Mouse (Mus musculus) spleen, adult 2 months (tissue): ENCODE measurements around the gene Iqgap2. TPM values are rescaled to one million over a fixed set of nuclear protein-coding genes. Genes with fewer than 3 reads are reported as not detected.

Source experiments
- DNase-seq, 2 experiments: peaks; one replicate each; pipeline versions ENCODE4 v3.0.0 to v3.0.0-alpha.2; 2012 to 2021; ENCODE audit warnings: low spot score in 2 of 2, low read depth in 1 of 2
- H3K27ac ChIP-seq: fragments of 200-500 bp; 2 replicates; pipeline ENCODE4 v1.5.1; 2012; ENCODE audit warnings: low read length, inconsistent platforms; ENCODE audit not compliant: insufficient read depth
- H3K27me3 ChIP-seq: fragments of 200-500 bp; 2 replicates; pipeline ENCODE4 v1.6.1; 2012; ENCODE audit warnings: mild to moderate bottlenecking, moderate library complexity, low read length, inconsistent platforms; ENCODE audit not compliant: control insufficient read depth, insufficient read depth
- H3K36me3 ChIP-seq: fragments of 200-500 bp; 2 replicates; pipeline ENCODE4 v1.6.1; 2012; ENCODE audit warnings: mild to moderate bottlenecking, low read length, inconsistent platforms; ENCODE audit not compliant: control insufficient read depth, insufficient read depth
- H3K4me1 ChIP-seq: fragments of 200-500 bp; 2 replicates; pipeline ENCODE4 v1.6.1; 2011; ENCODE audit warnings: inconsistent platforms; ENCODE audit not compliant: control insufficient read depth, insufficient read depth, insufficient read length
- H3K4me3 ChIP-seq: fragments of 200-500 bp; 2 replicates; pipeline ENCODE4 v1.5.1; 2011; ENCODE audit warnings: mild to moderate bottlenecking, inconsistent platforms; ENCODE audit not compliant: insufficient read depth, insufficient read length; ENCODE audit errors: extremely low read depth
- CTCF ChIP-seq: fragments of 200-500 bp; IDR thresholded peaks from 2 replicates; pipeline ENCODE4 v1.5.1; 2011; ENCODE audit warnings: mild to moderate bottlenecking, inconsistent platforms; ENCODE audit not compliant: insufficient read depth, insufficient read length, insufficient replicate concordance; ENCODE audit errors: extremely low read depth
- POLR2A ChIP-seq: fragments of 200-500 bp; IDR thresholded peaks from 2 replicates; pipeline ENCODE4 v1.6.1; 2011; ENCODE audit warnings: low read depth, low read length, inconsistent platforms
- WGBS: fragments of 180-500 bp; shearing (Covaris S2); methylation state at CpG from one replicate; pipeline ENCODE4 v1.1.7; 2018; 5-methylcytosine and 5-hydroxymethylcytosine counted together
- polyA plus RNA-seq: library from polyadenylated mRNA; depleted of rRNA; stranded (reverse); fragments of >200 nt; gene quantifications from 2 replicates; pipeline ENCODE4 v1.2.3, GENCODE M21; 2012

The Iqgap2 gene
- polyA plus RNA-seq, 1 experiment = 2.1 TPM

- no peaks in the 10 kb centered on the region for H3K4me1 ChIP-seq
- 95% methylated on average over 25 of the region's 25 CpGs for WGBS
Measured at GRCm38 (mm10) chr13:95604288-95604687, 287.4 kb downstream of the Iqgap2 start.

GRCm38 (mm10) chr13:95599833-95600359 is 291.8 kb downstream of the Iqgap2 start:
- WGBS = 73% methylated on average over 3 of the region's 3 CpGs
- TF ChIP-seq POLR2A = no peak
- TF ChIP-seq CTCF = no peak
- no peak overlapping the region for H3K27ac ChIP-seq

More at GRCm38 (mm10) chr13:95604288-95604687, 287.4 kb downstream of the Iqgap2 start:
- H3K27ac ChIP-seq = no peak overlapping the region
- H3K4me3 ChIP-seq = no peak overlapping the region
- H3K27me3 ChIP-seq = no peaks in the 10 kb centered on the region; the same call in 1 of the 2 replicates
- DNase-seq = no peak
- H3K36me3 ChIP-seq = no peaks in the 10 kb centered on the region
- TF ChIP-seq POLR2A = no peak
- no peak for TF ChIP-seq CTCF

DNA sequence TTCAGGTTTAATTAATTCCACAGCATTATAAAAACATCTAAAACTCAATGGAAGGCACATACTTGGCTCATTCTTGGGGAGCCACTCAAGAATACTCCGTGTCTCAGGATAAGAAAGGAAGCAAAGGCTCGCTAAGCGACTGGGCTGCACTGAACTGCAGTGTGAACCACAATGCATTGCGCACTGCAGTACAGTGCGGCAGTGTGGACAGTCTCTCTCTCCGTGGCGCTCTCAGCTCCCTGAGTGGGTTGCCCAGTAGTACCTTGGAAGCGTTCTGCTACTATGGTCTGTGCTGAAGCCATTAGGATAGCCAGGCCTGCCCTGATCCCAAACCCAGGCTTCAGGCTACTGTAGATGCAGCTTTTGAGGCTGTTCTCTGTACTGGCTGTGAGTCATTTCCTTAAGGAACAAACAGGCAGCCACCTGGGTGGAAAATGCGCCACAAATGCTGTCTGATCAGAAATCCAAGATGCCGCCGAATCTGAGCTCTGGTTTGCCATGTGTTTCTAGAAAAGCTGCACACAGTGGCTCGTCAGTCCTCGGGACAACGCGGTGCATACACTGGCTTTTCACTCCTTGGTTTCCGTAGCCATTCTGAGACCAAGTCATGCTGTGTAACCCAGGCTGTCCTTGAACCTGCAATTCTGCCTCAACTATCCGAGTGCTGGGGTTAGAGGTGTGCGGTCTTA is 293.3 kb downstream of the Iqgap2 start:
- Histone ChIP-seq H3K27me3 (no peaks in the 10 kb centered on the region), H3K27ac (no peak overlapping the region), H3K4me3 (no peak overlapping the region), H3K36me3 (no peaks in the 10 kb centered on the region), H3K4me1 (no peaks in the 10 kb centered on the region)
- no peak for DNase-seq
- TF ChIP-seq CTCF (no peak), POLR2A (no peak)
- 89% methylated on average over 18 of the region's 18 CpGs for WGBS

More at GRCm38 (mm10) chr13:95599833-95600359, 291.8 kb downstream of the Iqgap2 start:
- Histone ChIP-seq H3K4me1 (no peaks in the 10 kb centered on the region), H3K27me3 (no peaks in the 10 kb centered on the region), H3K4me3 (no peak overlapping the region), H3K36me3 (no peaks in the 10 kb centered on the region)
- DNase-seq = no peak

- 94% methylated on average over 10 of the region's 10 CpGs for WGBS
- Histone ChIP-seq H3K36me3 (no peaks in the 10 kb centered on the region), H3K27me3 (no peaks in the 10 kb centered on the region), H3K27ac (no peak overlapping the region), H3K4me3 (no peak overlapping the region), H3K4me1 (no peaks in the 10 kb centered on the region; the same call in 1 of the 2 replicates)
- TF ChIP-seq POLR2A = no peak
- no peak for TF ChIP-seq CTCF
- no peak for DNase-seq
Measured at GRCm38 (mm10) chr13:95597578-95597977, 294.1 kb downstream of the Iqgap2 start.

DNA sequence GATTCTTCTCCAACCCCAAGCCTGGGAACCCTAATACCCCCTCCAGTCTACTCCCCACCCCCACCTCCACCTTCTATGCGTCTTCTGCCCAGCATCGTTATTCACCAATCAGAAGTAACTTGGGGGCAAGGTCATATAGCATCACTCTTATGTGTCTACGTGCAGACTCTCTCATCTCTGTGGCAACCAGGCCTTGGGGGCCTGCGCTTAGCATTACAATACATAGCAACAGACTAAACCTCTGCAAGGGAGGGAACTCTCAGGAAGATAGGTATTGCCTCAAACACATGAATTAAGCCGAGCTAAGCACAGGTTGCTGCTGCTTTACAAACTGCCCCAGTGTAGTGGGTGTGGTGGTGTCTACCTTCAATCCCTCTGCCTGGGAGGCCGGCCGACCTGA is 295.0 kb downstream of the Iqgap2 start:
- H3K27me3 ChIP-seq = no peaks in the 10 kb centered on the region
- WGBS = 95% methylated on average over 7 of the region's 7 CpGs
- no peaks in the 10 kb centered on the region; the same call in 1 of the 2 replicates for H3K4me1 ChIP-seq
- TF ChIP-seq POLR2A = no peak
- no peak for TF ChIP-seq CTCF
- no peaks in the 10 kb centered on the region for H3K36me3 ChIP-seq
- no peak for DNase-seq
- H3K4me3 ChIP-seq = no peak overlapping the region
- H3K27ac ChIP-seq = no peak overlapping the region

GRCm38 (mm10) chr13:95595921-95596320 is 295.8 kb downstream of the Iqgap2 start:
- Histone ChIP-seq H3K4me3 (no peak overlapping the region), H3K27ac (no peak overlapping the region), H3K36me3 (no peaks in the 10 kb centered on the region), H3K27me3 (no peaks in the 10 kb centered on the region), H3K4me1 (no peaks in the 10 kb centered on the region; the same call in 1 of the 2 replicates)
- 78% methylated on average over 5 of the region's 5 CpGs for WGBS
- no peak for DNase-seq
- no peak for TF ChIP-seq CTCF
- no peak for TF ChIP-seq POLR2A

GRCm38 (mm10) chr13:95595411-95595810 is 296.3 kb downstream of the Iqgap2 start:
- no peak for TF ChIP-seq CTCF
- no peak for TF ChIP-seq POLR2A
- Histone ChIP-seq H3K4me1 (no peaks in the 10 kb centered on the region; the same call in 1 of the 2 replicates), H3K36me3 (no peaks in the 10 kb centered on the region), H3K27ac (no peak overlapping the region), H3K27me3 (no peaks in the 10 kb centered on the region), H3K4me3 (no peak overlapping the region)
- no peak for DNase-seq
- WGBS = 89% methylated on average over 7 of the region's 7 CpGs
